Mouse (Mus musculus) layer of hippocampus, postnatal 14 days (tissue): Measurements from ENCODE around the gene Dnajb8. TPM values are rescaled to one million over a fixed set of nuclear protein-coding genes. Genes with fewer than 3 reads are reported as not detected.

ENCODE experiments used
- DNase-seq, 2 experiments: peaks; one replicate each; pipeline ENCODE4 v3.0.0; 2021 to 2022; ENCODE audit warnings: low spot score in 2 of 2, mixed read lengths in 1 of 2
- total RNA-seq, 2 experiments: library from RNA; stranded (reverse); gene quantifications; 2 replicates each; pipeline ENCODE4 v1.2.3; 2021

Gene Dnajb8
- total RNA-seq, 2 experiments from 2014 or later: not detected

DNA sequence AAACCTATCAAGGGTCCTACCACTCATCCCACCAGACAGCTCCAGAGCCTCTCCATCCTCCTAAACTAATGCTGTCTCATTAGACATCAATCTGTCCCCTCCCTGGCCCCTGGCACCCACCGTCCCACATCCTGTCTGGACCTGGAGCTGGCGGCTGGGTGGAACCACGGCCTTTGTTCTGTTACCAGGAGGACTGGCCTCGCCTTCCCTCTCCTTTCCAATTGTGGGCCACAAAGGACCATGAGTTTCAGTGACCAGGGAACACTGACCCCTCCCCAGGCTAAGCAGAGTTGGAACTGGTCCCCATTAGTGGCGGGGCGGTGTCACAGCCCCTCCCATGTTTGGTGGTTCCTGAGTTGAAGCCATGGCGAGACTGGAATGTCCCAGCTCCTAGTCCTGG, 5.5 kb downstream of the Dnajb8 start:
- DNase-seq: no peak

DNA sequence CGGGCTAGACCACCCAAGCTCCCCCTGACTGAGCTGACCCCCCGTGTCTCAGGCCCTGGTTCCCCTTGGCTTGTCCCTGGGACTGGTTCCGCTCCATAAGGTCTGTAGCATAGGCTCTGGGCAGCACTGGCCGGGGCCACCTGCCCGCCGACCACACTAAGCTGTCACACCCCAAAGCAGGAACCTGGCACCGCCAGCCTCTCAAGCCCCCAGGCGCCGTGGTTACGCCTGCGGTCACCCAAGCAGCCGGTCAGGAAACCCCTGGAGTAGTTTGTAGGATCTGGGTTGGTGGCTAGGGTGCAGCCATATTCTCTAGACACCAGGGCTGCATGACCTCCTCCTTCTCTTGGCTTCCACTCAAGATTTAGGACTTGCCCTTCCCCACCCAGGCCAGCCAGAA, 7.2 kb downstream of the Dnajb8 start:
- DNase-seq: no peak

DNA sequence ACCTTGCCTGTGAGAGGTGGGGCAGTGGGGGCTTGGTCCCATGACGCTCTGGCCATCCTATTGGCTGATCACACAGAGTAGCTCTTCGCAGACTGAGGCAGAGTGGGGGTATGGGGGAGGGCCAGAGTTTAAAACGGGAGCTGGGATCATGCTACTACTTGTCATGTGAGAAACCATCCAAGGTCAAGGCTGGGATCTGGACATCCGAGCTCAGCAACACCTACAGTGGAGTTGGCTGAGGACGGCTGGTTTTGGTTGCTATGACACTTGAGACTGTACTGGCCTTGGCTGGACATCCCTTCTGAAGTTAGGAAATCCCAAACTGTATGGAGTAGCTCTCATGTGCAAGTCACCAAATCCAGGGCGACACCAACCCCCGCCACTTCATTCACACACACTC, 9.8 kb downstream of the Dnajb8 start:
- DNase-seq: no peak

DNA sequence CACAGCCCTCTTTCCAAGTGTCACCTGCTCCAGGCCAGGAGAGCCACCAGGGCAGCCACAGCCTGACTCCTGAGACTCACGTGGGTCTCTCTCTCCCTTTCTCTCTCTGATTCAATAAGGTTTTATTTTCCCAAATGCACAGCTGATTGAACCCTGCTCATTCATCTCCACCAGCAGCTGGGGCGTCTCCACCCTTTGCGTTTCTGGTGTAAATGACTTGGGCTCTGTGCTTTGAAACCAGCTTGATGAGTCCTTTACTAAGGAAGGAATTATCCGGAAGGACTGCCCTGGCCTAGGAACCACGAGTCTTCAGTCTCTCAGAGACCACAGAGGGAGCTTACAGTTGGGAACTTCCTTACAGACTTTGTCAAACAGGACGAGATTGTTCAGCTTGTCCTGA, 10.2 kb downstream of the Dnajb8 start:
- no peak for DNase-seq

DNA sequence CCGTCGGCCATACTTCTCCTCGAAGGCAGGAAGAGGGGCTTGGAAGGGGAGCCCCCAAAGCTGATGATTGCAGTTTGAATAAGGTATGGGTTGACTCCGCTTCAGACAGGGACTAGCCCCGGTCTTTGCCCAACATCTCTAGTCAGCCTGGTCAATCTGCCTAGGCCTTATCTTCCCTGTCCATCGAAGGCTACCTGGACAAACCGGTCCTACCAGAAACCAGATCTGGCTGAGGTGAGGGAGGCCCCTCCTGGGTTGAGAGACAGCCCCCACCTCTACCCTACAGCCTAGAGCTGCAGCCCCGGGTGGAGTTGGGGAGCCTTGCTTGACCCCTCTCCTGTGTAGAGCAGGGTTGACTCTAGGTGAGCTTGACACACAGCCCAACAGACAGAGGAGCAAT, 11.9 kb downstream of the Dnajb8 start:
- no peak for DNase-seq

DNA sequence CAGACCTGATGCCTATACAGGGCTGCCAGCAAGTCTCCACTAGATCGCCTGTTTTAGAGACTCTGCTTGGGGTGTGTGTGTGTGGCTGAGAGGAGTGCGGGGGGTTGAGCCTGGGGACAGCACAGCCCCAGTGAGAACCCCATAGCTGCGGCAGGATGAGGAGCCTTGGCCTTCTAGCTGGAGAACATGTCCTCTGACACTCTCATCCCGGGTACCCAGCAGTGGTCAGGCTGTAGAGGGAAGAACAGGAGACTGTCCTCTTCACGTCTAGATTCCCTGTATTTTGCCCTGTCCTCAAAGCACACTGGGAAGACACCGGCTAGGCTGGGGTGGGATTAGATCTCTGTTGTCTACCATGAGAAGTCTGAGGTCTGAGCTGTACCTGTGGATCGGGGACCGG, 13.4 kb downstream of the Dnajb8 start:
- no peak for DNase-seq

DNA sequence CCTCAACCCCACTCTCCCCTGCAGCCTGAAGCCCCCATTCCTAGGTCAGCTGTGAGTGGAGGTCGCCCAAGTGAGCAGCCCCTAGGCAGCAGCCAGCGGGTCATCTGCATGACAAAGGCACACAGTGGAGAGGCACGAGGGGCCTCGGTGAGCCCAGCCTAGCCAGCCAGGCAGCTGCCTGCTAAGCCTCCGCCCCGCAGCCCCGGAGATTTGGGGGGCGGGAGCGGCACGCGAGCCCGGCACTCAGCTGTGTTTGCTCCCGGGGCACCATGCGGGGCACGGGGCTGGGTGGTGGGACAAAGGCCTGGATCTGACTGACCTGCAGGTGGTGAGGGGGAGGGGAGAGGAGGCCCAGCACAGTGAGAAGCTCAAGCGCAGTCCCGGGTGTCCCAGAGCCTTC, 13.9 kb downstream of the Dnajb8 start:
- DNase-seq: no peak

DNA sequence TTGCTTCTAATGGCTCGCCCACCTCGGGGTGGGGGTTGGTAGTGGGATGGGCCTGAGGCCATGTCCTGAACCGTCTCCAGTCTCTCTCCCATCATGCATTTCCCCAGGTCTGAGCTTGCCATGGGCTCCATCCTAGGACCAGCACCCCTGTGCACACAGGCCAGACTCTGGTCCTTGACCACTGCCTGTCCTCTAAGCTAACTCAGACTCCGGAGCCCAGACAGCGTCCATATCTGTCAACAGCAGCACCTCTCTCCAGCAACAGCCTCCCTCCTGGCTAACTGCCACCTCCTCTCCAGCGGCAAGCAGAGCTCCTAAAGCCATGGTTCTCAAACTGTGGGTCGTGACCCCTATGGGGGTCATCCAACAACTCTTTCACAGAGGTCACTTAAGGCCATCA, 14.4 kb downstream of the Dnajb8 start:
- DNase-seq: no peak

DNA sequence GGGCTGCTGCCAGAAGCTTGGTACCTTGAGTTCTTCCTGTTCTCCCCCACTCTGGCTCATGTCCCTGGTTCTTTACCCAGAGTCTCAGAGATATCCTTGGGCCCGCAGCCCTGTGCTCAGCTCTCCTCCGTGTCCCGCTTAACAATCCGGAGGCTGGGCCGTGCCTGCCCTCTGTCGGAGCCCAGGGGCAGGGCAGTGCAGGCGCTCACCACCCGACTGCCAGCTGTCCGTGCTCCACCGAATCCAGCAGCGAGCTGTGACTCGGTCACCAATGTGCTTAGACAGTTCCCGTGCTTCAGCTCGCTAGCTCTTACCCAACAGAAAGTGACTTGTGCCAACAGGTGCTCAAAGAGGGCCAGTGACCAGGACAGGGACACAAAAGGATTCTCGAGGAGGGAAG, 20.5 kb downstream of the Dnajb8 start:
- peak; percentile 28 to 40 for DNase-seq

DNA sequence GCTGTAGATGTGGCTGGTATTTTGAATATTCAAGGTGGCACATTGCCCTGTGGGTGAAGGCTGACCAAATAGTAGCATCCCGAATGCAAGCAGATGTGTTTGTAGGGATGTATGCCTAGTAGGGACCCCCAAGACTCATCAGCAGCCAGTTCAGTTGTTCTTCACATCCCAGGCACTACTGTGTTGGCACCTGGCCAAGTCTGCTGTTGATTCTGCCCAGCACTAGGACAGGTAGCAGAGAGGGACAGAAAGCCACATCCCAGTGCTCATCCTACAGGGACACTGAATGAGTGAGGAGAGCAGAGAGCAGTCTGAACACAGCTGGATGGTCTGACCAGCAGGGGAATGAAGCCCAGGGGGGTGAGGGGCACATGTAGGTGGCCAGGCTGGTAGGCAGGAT, 27.2 kb downstream of the Dnajb8 start:
- DNase-seq: no peak

DNA sequence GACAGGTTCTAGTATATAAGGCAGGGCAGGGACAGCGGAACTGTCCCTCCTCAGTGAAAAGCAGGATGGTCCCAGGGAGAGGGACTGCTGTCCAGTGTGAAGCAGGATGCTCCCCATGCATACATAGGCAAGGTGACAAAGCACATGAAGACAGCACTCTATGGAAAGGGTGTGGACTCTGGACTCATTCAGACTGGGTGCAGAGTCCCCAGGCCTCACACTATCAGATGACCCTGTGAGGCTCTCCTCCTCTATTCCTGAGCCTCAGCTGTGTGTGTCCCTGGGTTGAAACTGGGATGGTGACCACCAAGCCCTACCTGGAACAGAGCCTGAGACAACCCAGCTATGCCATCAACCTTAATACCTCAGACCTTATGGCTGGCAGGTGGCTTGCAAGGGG, 29.3 kb downstream of the Dnajb8 start:
- DNase-seq: no peak

DNA sequence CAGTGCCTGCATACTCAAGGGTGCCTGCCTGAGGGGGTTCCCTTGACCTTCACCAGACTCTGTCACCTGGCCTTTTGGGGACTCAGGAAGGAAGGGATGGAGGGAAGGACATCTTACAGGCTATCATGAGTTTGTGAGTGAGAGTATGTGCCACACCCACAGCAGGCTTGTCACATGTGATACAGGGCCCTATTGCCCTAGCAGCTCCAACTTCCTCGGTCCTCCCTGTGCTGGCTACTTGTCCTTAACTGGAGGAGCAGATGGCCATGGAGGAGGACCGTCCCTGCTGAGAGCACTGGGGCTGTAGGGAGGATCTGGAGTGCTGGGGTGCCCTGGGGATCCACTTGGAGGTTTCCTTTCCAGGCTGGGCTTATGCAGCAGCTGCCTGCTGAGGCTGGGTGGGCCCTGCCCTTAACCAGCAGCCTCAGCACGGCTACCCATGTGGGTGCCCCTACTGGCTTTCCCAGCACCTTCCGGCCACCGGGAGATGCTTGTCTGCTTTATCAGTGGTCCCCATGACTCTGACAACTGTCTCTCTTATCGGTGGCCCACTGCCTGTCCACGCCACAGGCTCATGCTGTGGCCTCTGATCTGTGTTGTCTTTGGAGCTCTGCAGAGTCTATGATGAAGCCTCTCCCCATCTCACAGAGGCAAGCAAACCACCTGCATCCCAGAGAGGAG, 29.9 kb downstream of the Dnajb8 start:
- DNase-seq: no peak

DNA sequence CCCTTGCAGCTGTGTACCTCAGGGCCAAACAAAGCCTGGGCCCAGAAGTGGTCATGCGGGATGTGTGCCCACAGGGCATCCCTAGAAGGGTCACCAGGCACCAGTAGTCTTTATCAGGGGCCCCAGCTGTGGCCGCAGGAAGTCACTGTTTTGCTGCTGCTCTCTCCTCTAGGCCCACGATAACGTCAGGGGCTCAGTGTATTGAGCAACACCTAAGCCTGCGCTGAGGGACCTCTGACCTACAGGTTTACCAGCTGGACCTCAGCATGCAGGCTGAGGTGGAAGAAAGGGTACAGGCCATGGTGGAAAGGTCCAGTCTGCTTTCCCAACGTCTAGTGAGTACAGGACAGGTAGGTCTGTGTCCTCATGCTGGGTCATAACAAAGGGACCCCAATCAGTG, 32.0 kb downstream of the Dnajb8 start:
- no peak for DNase-seq

DNA sequence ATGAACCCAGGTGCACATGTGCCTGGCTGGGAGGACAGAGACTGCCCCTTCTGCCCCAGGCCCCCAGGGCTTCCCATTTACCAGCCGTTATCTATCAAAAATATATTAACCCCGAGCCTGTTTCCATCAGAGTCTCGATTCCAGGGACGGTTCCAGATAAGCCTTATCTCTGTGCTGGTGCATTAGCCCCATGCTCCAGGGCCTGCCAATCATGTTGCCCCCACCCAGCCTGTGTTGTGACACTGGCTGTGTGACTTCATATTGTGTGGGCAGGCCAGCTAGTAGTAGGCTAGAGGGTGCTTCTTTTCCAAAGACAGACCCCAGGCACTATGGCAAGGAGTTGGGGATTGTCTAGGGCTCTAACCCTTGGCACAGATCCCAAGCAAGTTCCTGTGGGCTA, 33.4 kb downstream of the Dnajb8 start:
- no peak for DNase-seq

DNA sequence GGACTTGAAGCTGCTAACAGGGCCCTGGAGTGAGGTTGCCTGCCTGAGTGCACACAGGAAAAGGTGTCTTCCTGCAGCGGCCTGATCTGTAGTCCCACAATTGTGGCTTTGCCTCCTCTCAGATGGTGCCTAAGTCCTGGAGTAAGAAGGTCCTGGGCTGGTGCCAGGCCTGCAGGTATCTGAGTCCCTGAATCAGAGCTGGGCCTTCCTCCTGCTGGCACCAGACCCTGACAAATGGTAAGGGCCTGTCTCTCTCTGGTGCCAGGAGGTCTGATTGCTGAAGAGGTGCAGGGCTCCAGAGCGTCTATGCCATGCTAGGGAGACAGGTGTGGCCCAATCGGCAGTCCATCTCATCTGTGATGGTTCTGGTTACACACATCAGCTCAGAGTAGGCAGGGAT, 37.6 kb downstream of the Dnajb8 start:
- DNase-seq: no peak

DNA sequence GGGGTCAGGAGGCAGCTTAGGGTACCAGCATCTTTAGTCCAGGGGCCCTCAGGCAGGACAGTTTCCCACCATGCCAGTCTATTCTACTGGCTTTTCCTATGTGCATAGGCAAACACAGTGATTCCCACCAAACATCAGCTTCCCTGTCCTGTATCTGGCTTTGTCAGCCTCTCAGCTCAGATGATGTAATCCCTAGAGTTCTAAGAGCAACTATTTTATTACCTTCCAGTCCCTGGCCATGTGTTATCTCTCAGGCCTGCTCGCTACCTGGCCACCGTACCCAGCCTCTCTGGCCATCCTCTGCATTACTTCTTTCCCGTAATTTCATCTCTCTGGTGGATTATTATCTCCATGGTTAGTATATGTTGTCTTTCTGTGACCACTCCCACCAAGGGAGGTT, 38.6 kb downstream of the Dnajb8 start:
- no peak for DNase-seq

DNA sequence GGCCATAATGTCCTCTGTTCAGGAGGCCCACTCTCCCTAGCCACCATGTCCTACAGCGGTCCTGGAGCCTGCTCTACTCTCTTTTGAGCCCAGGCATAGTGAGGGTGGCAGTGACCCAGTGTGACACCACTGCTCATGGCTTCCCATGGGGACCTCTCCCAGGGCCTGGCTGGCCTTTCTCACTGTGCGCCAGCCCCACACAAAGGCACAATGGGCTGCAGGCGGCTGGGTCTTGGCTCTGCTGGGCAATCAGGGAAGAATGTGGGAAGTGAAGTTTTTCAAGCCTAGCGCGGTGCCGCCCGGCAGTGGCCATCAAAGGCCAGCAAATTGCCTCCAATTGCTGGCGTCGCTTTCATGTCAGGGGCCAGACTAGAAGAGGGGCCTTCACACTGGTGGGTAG, 40.1 kb downstream of the Dnajb8 start:
- DNase-seq: peak; percentile 24 to 64

DNA sequence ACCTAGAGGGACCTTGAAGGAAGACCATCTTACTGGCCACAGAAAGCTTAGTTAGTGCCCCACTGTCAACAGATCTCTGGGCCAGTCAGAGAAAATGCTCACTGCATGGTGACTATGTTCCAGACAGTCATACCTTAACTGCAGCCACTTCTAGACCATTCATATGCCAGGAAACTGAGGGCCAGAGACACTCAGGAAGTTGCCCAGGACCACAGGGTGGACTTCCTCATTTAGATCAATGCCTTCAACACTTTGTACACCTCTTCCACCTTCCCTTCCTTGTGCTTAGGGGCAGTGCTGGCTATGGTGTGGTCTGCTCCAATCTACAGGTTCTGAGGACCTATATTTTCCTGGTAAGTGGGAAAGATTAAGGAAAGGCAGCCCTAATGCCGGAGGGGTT, 43.3 kb downstream of the Dnajb8 start:
- no peak for DNase-seq

DNA sequence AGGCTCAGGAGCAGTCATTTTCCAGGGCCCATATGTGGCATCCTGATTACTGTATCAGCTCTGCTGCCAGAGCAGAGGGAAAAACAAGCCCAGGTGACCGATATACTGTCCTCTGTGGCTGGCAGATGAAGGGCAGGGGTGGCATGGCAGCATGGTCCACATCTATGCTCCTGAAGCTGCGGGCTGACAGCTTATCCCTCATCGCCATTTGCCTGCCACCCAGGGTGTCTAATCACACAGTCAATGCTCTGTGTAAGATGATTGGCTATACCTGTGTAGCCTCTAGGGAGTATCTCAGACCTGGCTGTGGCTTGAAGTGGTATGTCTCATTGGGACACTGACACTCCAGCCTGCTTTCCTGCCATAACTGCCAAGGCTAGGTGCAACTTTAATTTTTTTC, 44.0 kb downstream of the Dnajb8 start:
- DNase-seq: no peak

DNA sequence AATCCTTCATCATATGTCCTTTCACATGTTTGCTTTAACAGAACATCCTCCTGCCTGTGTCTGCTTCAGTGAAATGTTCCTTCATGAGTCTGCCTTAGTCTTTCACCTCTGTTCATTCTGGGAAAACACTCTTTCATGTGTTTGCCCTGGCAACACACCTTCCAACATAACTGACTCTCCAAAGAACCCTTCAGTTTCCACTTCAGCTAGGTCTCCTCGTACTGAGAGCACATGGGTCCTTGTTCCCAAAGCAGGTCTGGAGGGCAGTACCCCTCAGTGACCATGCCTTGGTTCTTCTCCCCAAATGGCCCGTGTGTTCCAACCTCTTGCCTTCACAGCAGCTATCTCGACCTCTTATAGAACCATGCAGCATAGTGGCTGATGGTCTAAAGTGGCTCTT, 45.0 kb downstream of the Dnajb8 start:
- no peak for DNase-seq

DNA sequence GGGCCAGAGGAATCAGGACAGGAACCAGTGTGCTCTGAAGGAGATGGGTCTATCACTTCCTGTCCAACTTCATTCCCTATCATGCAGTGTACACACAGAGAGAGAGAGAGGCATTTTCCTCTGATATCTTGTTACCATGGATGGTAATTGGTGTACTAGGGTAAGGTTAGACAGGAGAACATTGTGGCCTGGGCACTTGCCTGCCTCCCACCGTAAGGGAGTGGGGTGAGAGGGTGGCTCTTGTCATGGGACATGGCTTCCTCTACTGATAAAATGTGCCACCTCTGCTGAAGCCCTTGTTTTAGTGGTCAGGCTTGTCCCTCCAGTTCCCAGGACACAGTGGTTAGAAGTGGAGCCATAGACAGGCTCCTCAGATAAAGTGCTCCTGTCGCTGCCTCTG, 45.9 kb downstream of the Dnajb8 start:
- no peak for DNase-seq

DNA sequence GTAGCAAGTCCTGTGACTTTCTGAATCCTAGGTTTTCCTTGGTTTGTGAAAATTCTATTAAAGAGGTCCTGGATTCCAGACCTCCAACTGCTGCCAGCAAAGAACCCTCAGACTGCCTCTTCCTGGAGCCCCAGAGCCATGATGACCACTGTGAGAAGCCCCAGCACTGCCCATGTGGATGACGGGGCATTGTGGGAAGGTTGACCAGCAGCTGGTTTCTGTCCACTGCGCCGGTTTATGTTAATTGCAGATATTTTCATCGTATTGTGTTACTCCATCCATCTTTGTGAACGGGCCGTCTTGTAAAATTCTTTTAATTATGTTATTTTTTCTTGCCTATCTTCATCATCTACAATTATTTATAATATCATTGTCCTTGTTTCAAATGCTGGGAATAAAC, 52.6 kb downstream of the Dnajb8 start:
- DNase-seq: no peak

DNA sequence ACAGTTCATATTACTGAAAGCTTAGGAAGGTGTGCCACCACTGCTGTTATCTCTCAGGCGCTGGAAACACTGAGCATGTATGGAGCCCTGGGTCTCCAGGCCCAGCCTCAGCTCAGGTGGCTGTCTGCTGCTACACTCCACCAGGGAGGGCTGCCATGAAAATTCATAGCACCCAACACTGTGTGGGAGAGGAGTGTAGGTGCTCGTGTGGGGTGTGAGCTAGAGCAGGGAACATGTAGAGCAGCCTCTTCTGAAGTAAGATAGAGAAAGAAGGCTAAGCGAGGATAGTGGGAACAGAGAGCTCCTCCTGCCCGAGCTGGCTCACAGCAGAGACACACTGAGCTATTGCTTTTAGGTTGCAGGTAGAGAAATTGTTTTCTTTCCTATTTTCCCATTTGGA, 54.2 kb downstream of the Dnajb8 start:
- no peak for DNase-seq

DNA sequence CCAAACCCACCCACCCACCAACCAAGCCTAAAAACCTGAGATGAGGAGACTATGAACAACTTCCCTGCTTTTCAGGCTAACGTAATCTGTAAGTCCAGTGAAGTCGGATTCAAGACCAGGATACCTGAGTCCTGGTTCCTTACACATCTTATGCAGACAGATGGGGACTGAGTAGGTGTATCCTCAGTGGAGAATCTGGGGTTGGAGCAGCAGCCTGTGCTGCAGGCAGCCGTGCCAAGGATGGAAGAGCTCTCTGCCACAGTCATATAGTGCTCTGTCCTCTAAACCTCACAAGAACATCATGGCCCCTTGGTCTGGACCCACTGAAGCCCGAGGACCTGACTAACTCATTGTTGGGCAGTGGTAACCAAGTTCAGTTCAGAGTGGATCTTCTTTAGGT, 55.2 kb downstream of the Dnajb8 start:
- DNase-seq: no peak
